Mouse (Mus musculus): ENCODE measurements around the gene Safb. TPM values are rescaled to one million over a fixed set of nuclear protein-coding genes. Genes with fewer than 3 reads are reported as not detected.

Gene Safb
- polyA plus RNA-seq, 1 experiment from 2014 or later, result 159 TPM

- no peak for DNase-seq (ENCODE audit: low read depth, low spot score)
- ATAC-seq, result peak; percentile 23
- POLR2A ChIA-PET, result interaction anchor here (0.7 to 1.8 kb wide), 3 partner anchors 29 to 280 kb away, joined by 3 to 5 read pairs (median 3); no protein-coding TSS in a partner anchor
- in situ Hi-C loops (cut with MboI; ENCODE audit: low pct_unique_long_range_greater_than_20kb), result no loop called here
- no peaks in the 10 kb centered on the region for H3K27me3 ChIP-seq
- no peak for TF ChIP-seq CTCF (IDR thresholded peaks at IDR 0.05)
- CTCF ChIA-PET, result interaction anchor here (1.1 to 1.5 kb wide), 2 partner anchors 22 to 84 kb away, joined by 3 to 4 read pairs; no protein-coding TSS in a partner anchor
Observed at GRCm38 (mm10) chr17:56585171-56585821, 671 bp downstream of the Safb start.

GRCm38 (mm10) chr17:56587773-56588172 is 3.1 kb downstream of the Safb start:
- CTCF ChIA-PET, result no interaction called here
- ATAC-seq (no peak), DNase-seq (ENCODE audit: low read depth, low spot score) (no peak)
- no peak for TF ChIP-seq CTCF (IDR thresholded peaks at IDR 0.05)
- no peaks in the 10 kb centered on the region for H3K27me3 ChIP-seq
- POLR2A ChIA-PET, result no interaction called here
- in situ Hi-C loops (cut with MboI; ENCODE audit: low pct_unique_long_range_greater_than_20kb), result no loop called here

- POLR2A ChIA-PET, result interaction anchor here (0.6 kb wide), 1 partner anchor 281 kb away, joined by 3 read pairs; no protein-coding TSS in a partner anchor
- no peaks in the 10 kb centered on the region for H3K27me3 ChIP-seq
- ATAC-seq, result no peak
- no peak for TF ChIP-seq CTCF (IDR thresholded peaks at IDR 0.05)
- in situ Hi-C loops (cut with MboI; ENCODE audit: low pct_unique_long_range_greater_than_20kb), result no loop called here
- CTCF ChIA-PET, result no interaction called here
- no peak for DNase-seq (ENCODE audit: low read depth, low spot score)
Observed at GRCm38 (mm10) chr17:56588921-56589320, 4.3 kb downstream of the Safb start.

GRCm38 (mm10) chr17:56592553-56592952 is 7.9 kb downstream of the Safb start:
- CTCF ChIA-PET, result interaction anchor here (0.6 to 1.4 kb wide), 2 partner anchors 9 to 16 kb away, joined by 3 read pairs; partner anchors contain the start of gene 2410015M20Rik
- no peak for DNase-seq (ENCODE audit: low read depth, low spot score)
- H3K27me3 ChIP-seq, result no peaks in the 10 kb centered on the region
- POLR2A ChIA-PET, result no interaction called here
- TF ChIP-seq CTCF (IDR thresholded peaks at IDR 0.05), result no peak
- ATAC-seq, result no peak
- in situ Hi-C loops (cut with MboI; ENCODE audit: low pct_unique_long_range_greater_than_20kb), result no loop called here

DNA sequence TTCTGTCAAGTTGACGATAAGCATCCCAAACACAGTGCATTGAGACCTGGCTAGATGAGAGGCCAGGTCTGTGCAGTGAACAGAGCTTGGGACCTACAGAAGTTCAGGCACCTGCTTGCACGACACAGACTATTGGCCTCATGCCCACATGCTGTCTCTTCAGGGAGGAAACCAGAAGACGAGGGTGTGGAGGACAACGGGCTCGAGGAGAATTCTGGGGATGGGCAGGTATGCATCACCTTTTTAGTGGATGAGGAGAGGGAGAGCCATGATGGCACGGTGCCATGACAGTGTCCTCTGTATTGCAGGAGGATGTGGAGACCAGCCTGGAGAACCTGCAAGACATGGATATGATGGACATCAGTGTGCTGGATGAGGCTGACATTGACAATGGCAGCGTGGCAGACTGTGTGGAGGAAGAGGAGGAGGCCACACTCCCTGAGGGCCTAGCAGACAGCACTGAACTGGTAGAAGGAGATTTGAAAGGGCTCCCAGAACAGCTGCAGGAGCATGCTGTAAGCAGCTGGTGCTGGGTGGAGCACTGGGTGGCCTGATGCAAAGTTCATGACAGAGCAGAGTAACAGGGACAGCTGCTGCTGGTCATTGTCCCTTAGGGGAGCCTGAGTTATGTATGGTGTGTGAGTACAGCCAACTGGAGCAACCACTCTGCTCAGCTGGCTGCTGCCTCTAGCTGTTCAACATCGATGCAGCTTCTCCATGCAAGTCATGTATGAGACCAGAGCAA is 9.1 kb downstream of the Safb start:
- in situ Hi-C loops (cut with MboI; ENCODE audit: low pct_unique_long_range_greater_than_20kb), result no loop called here
- no peaks in the 10 kb centered on the region for H3K27me3 ChIP-seq
- POLR2A ChIA-PET, result no interaction called here
- TF ChIP-seq CTCF (IDR thresholded peaks at IDR 0.05), result no peak
- no peak for DNase-seq (ENCODE audit: low read depth, low spot score)
- no peak for ATAC-seq
- CTCF ChIA-PET, result interaction anchor here (1.4 kb wide), 1 partner anchor 8 kb away, joined by 3 read pairs; no protein-coding TSS in a partner anchor

GRCm38 (mm10) chr17:56603186-56604069 is 18.8 kb downstream of the Safb start:
- no peak for TF ChIP-seq CTCF (IDR thresholded peaks at IDR 0.05)
- POLR2A ChIA-PET, result interaction anchor here (1.0 to 1.6 kb wide), 4 partner anchors 11 to 65 kb away, joined by 3 to 6 read pairs (median 4); no protein-coding TSS in a partner anchor
- CTCF ChIA-PET, result interaction anchor here (1.0 kb wide), 1 partner anchor 17 kb away, joined by 3 read pairs; no protein-coding TSS in a partner anchor
- in situ Hi-C loops (cut with MboI; ENCODE audit: low pct_unique_long_range_greater_than_20kb), result no loop called here
- DNase-seq (ENCODE audit: low read depth, low spot score) (no peak), ATAC-seq (no peak)
- H3K27me3 ChIP-seq, result no peaks in the 10 kb centered on the region

DNA sequence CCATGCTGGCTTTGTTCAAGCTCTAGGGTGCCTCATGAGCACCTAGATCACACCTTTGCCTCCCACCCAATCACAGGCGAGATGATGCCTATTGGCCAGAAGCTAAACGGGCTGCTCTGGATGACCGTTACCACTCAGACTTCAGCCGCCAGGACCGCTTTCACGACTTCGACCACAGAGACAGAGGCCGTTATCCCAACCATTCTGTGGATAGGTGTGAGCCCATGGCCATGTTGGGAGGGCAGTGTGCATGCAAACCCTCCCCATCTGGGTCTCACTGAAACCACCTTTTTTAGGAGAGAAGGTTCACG is 19.4 kb downstream of the Safb start:
- TF ChIP-seq CTCF (IDR thresholded peaks at IDR 0.05), result no peak
- DNase-seq (ENCODE audit: low read depth, low spot score) (no peak), ATAC-seq (no peak)
- CTCF ChIA-PET, result interaction anchor here (1.0 kb wide), 1 partner anchor 17 kb away, joined by 3 read pairs; no protein-coding TSS in a partner anchor
- no peaks in the 10 kb centered on the region for H3K27me3 ChIP-seq
- POLR2A ChIA-PET, result interaction anchor here (1.0 to 1.6 kb wide), 4 partner anchors 10 to 64 kb away, joined by 3 to 6 read pairs (median 4); no protein-coding TSS in a partner anchor
- in situ Hi-C loops (cut with MboI; ENCODE audit: low pct_unique_long_range_greater_than_20kb), result no loop called here

GRCm38 (mm10) chr17:56604422-56604821 is 19.8 kb downstream of the Safb start:
- DNase-seq (ENCODE audit: low read depth, low spot score), result no peak
- no peaks in the 10 kb centered on the region for H3K27me3 ChIP-seq
- no peak for TF ChIP-seq CTCF (IDR thresholded peaks at IDR 0.05)
- no peak for ATAC-seq
- ChIA-PET POLR2A (interaction anchor here (1.0 to 1.6 kb wide), 4 partner anchors 10 to 64 kb away, joined by 3 to 6 read pairs (median 4); no protein-coding TSS in a partner anchor), CTCF (interaction anchor here (1.0 kb wide), 1 partner anchor 18 kb away, joined by 3 read pairs; no protein-coding TSS in a partner anchor)
- in situ Hi-C loops (cut with MboI; ENCODE audit: low pct_unique_long_range_greater_than_20kb), result no loop called here

- H3K27me3 ChIP-seq, result no peaks in the 10 kb centered on the region
- ATAC-seq (no peak), DNase-seq (ENCODE audit: low read depth, low spot score) (no peak)
- ChIA-PET POLR2A (interaction anchor here (1.0 kb wide), 1 partner anchor 16 kb away, joined by 4 read pairs; no protein-coding TSS in a partner anchor), CTCF (interaction anchor here (0.8 kb wide), 1 partner anchor 16 kb away, joined by 3 read pairs; no protein-coding TSS in a partner anchor)
- no peak for TF ChIP-seq CTCF (IDR thresholded peaks at IDR 0.05)
- in situ Hi-C loops (cut with MboI; ENCODE audit: low pct_unique_long_range_greater_than_20kb), result no loop called here
Observed at GRCm38 (mm10) chr17:56605431-56605830, 20.8 kb downstream of the Safb start.

Data from Patski (cell line).